9 mouse cellular contexts compared by ENCODE assay signal in the genomic region with DNA sequence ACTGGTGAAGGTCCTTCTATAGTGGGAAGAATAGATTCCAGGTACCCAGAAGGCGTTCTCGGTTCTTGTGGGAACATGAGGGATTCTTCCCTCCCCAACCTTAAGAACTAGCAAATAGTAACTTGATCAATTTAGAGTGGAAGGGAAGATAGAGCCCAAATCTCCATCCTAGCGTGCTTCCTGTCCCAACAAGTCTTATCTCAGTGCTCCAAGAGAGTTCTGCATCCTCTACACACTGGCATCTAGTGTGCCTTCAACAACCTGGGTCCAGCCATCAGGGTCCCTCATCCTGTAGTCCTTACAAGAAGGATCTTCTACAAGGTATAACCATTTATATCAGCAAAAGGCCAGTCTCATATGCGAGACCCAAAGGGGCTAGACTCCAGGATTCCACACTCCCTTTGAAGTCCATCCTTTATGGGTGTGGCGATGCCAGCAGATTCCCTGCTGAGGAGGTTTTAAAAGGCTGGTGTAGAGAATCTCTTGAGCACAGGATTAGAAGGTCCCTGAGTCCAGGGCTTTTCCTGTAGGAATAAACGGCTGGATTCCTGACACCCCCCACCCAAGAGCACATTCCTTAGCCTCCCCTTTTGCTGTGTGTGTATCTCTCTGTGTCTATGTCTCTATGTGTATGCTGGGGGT. TPM values are rescaled to one million over a fixed set of nuclear protein-coding genes. Genes with fewer than 3 reads are reported as not detected.
DNase-seq lines count a peak whose midpoint lies in the region; ATAC-seq lines count a peak whose summit lies in the region.
"Had no signal": no experiment of that assay in that cellular context is flagged by ENCODE, and none has a peak within 500 bp of the region (broad histone marks: within the 10 kb centered on the region; RNA-seq: fewer than 3 reads in every experiment).

No protein-coding gene starts in this region.

- H3K36me3 ChIP-seq in liver, embryonic 11.5 days (ENCODE audit: control insufficient read depth, insufficient read depth, low read length), result peaks cover 4% of the 10 kb centered on the region; the same call in 1 of the 2 replicates
- H3K36me3 ChIP-seq in embryonic facial prominence, embryonic 13.5 days, result peaks cover 28% of the 10 kb centered on the region
- peaks cover 8% of the 10 kb centered on the region; the same call in 1 of the 2 replicates for H3K36me3 ChIP-seq in limb, embryonic 10.5 days

- DNase-seq in liver, embryonic 11.5 days (ENCODE audit: low spot score), result no peak
- no peak for DNase-seq in liver
- no peak for DNase-seq in limb, embryonic 10.5 days (ENCODE audit: low spot score)
- peak; percentile 35 for DNase-seq in retina, postnatal 1 day
- no peak for DNase-seq in adrenal gland, adult (ENCODE audit: inconsistent age in 2 of 2, low spot score in 1 of 2)
- DNase-seq in gastrocnemius, adult 18-20 months (ENCODE audit: low spot score), result no peak

- H3K4me2 ChIP-seq in liver, embryonic 11.5 days, result peak overlapping the region; percentile 98
- H3K4me2 ChIP-seq in embryonic facial prominence, embryonic 13.5 days, result peak overlapping the region; percentile 80

- no peaks in the 10 kb centered on the region for H3K9me3 ChIP-seq in liver, embryonic 11.5 days (ENCODE audit: control insufficient read depth, low read length)
- H3K9me3 ChIP-seq in embryonic facial prominence, embryonic 13.5 days, result no peaks in the 10 kb centered on the region
- H3K9me3 ChIP-seq in limb, embryonic 10.5 days (replicated peaks), result no peaks in the 10 kb centered on the region

- peak overlapping the region; percentile 90 for H3K27ac ChIP-seq in liver, embryonic 11.5 days (ENCODE audit: low read depth, low read length)
- H3K27ac ChIP-seq in embryonic facial prominence, embryonic 13.5 days, result peak overlapping the region; percentile 86
- H3K27ac ChIP-seq in limb, embryonic 10.5 days, result peak overlapping the region; percentile 84

- H3K4me1 ChIP-seq in liver, embryonic 11.5 days (replicated peaks; ENCODE audit: control insufficient read depth, insufficient read depth, low read length), result peaks cover 47% of the 10 kb centered on the region
- H3K4me1 ChIP-seq in embryonic facial prominence, embryonic 13.5 days, result peaks cover 51% of the 10 kb centered on the region
- H3K4me1 ChIP-seq in limb, embryonic 10.5 days, result peaks cover 44% of the 10 kb centered on the region

- H3K4me3 ChIP-seq in liver, embryonic 11.5 days (ENCODE audit: low read depth, low read length), result peak overlapping the region; percentile 65
- H3K4me3 ChIP-seq in embryonic facial prominence, embryonic 13.5 days, result peak overlapping the region; percentile 62
- H3K4me3 ChIP-seq in limb, embryonic 10.5 days, result peak overlapping the region; percentile 71

- no peaks in the 10 kb centered on the region for H3K27me3 ChIP-seq in liver, embryonic 11.5 days (replicated peaks; ENCODE audit: control insufficient read depth, insufficient read depth, low read length)
- H3K27me3 ChIP-seq in embryonic facial prominence, embryonic 13.5 days, result no peaks in the 10 kb centered on the region
- peaks cover 13% of the 10 kb centered on the region for H3K27me3 ChIP-seq in limb, embryonic 10.5 days (ENCODE audit: low read depth, poor library complexity, severe bottlenecking)

- 47% methylated on average over 6 of the region's 6 CpGs for WGBS in liver, embryonic 11.5 days
- 40% methylated on average over 6 of the region's 6 CpGs for WGBS in embryonic facial prominence, embryonic 13.5 days
- WGBS in limb, embryonic 10.5 days, result 49% methylated on average over 6 of the region's 6 CpGs

- H3K9ac ChIP-seq in liver, embryonic 11.5 days (ENCODE audit: low read depth, low read length), result peak overlapping the region; percentile 70
- peak overlapping the region; percentile 76 for H3K9ac ChIP-seq in embryonic facial prominence, embryonic 13.5 days

- ATAC-seq in liver, embryonic 11.5 days (replicated peaks; ENCODE audit: low FRiP score), result no peak; the same call in 1 of the 2 replicates
- no peak for ATAC-seq in embryonic facial prominence, embryonic 13.5 days (ENCODE audit: insufficient number of reproducible peaks, insufficient read depth, low FRiP score, low TSS enrichment, low read depth)
- ATAC-seq in monocyte, adult 5-6 weeks (replicated peaks; ENCODE audit: insufficient number of reproducible peaks, low FRiP score, low TSS enrichment, poor library complexity, severe bottlenecking), result no peak

RNA-seq across cellular contexts. Expression of gene Ccdc71, which starts 8.7 kb away (rescaled TPM):
- polyA plus RNA-seq in liver, embryonic 11.5 days (2014; fragmentation: Nextera tagmentation; extraction: Ambion mirVana), result 48.6 and 51.1 TPM in 2 replicates
- polyA plus RNA-seq in embryonic facial prominence, embryonic 13.5 days (2015; fragmentation: Nextera tagmentation; extraction: Ambion mirVana), result 60.4 and 64.3 TPM in 2 replicates
- 62.8 and 65.8 TPM in 2 replicates for polyA plus RNA-seq in limb, embryonic 10.5 days (2016; fragmentation: Nextera tagmentation; extraction: Ambion mirVana)
- 12.6 to 19.5 TPM (median 14.1 TPM) in 3 replicates for total RNA-seq in monocyte, adult 5-6 weeks (2017)
- total RNA-seq in gastrocnemius, adult 18-20 months (2021), result 10 to 100 TPM; 14.4 to 15.2 TPM

RNA-seq across cellular contexts. Expression of gene Klhdc8b, which starts 9.7 kb away (rescaled TPM):
- polyA plus RNA-seq in liver, embryonic 11.5 days (2014; fragmentation: Nextera tagmentation; extraction: Ambion mirVana), result 24.2 and 26.8 TPM in 2 replicates
- polyA plus RNA-seq in embryonic facial prominence, embryonic 13.5 days (2015; fragmentation: Nextera tagmentation; extraction: Ambion mirVana), result 36.5 and 42.8 TPM in 2 replicates
- polyA plus RNA-seq in limb, embryonic 10.5 days (2016; fragmentation: Nextera tagmentation; extraction: Ambion mirVana), result 10.9 and 17.8 TPM in 2 replicates
- total RNA-seq in monocyte, adult 5-6 weeks (2017), result 0.48 to 0.97 TPM in 2 of 3 replicates, not detected in the other
- total RNA-seq in gastrocnemius, adult 18-20 months (2021), result 1 to 10 TPM; 1.8 to 2.2 TPM

RNA-seq across cellular contexts. Expression of gene BC048562, which starts 15.4 kb away (rescaled TPM):
- polyA plus RNA-seq in liver, embryonic 11.5 days (2014; fragmentation: Nextera tagmentation; extraction: Ambion mirVana), result not detected in 2 replicates
- polyA plus RNA-seq in embryonic facial prominence, embryonic 13.5 days (2015; fragmentation: Nextera tagmentation; extraction: Ambion mirVana), result not detected in 2 replicates
- not detected in 2 replicates for polyA plus RNA-seq in limb, embryonic 10.5 days (2016; fragmentation: Nextera tagmentation; extraction: Ambion mirVana)
- not detected in 3 replicates for total RNA-seq in monocyte, adult 5-6 weeks (2017)
- total RNA-seq in gastrocnemius, adult 18-20 months (2021), result not detected
- total RNA-seq: liver, adult 2 months had no signal
- polyA plus RNA-seq: liver, adult 2 months had no signal

RNA-seq across cellular contexts. Expression of gene Ccdc36, which starts 23.4 kb away (rescaled TPM):
- 0.82 and 0.88 TPM in 2 replicates for polyA plus RNA-seq in liver, embryonic 11.5 days (2014; fragmentation: Nextera tagmentation; extraction: Ambion mirVana)
- polyA plus RNA-seq in embryonic facial prominence, embryonic 13.5 days (2015; fragmentation: Nextera tagmentation; extraction: Ambion mirVana), result 1.3 and 1.6 TPM in 2 replicates
- polyA plus RNA-seq in limb, embryonic 10.5 days (2016; fragmentation: Nextera tagmentation; extraction: Ambion mirVana), result 1.1 and 1.3 TPM in 2 replicates
- not detected in 3 replicates for total RNA-seq in monocyte, adult 5-6 weeks (2017)
- not detected for total RNA-seq in gastrocnemius, adult 18-20 months (2021)
- total RNA-seq: liver, adult 2 months had no signal
- polyA plus RNA-seq: liver, adult 2 months had no signal

RNA-seq across cellular contexts. Expression of gene Lamb2, which starts 27.9 kb away (rescaled TPM):
- 14.8 and 18.7 TPM in 2 replicates for polyA plus RNA-seq in liver, embryonic 11.5 days (2014; fragmentation: Nextera tagmentation; extraction: Ambion mirVana)
- polyA plus RNA-seq in embryonic facial prominence, embryonic 13.5 days (2015; fragmentation: Nextera tagmentation; extraction: Ambion mirVana), result 51.1 and 63.2 TPM in 2 replicates
- polyA plus RNA-seq in limb, embryonic 10.5 days (2016; fragmentation: Nextera tagmentation; extraction: Ambion mirVana), result 19.7 and 31.6 TPM in 2 replicates
- total RNA-seq in monocyte, adult 5-6 weeks (2017), result not detected in 3 replicates
- total RNA-seq in gastrocnemius, adult 18-20 months (2021), result 100 to 1,000 TPM; 117 to 126 TPM
